Mouse (Mus musculus) liver, embryonic 14.5 days (tissue): Measurements from ENCODE around the gene Rsph10b. TPM values are rescaled to one million over a fixed set of nuclear protein-coding genes. Genes with fewer than 3 reads are reported as not detected.
"Not testable (repeated sequence)": the region's sequence is repeated elsewhere in the genome, so short reads cannot be mapped to it uniquely, and the experiment has no call there.

ENCODE experiments used
- ATAC-seq: fragments of 200-750 bp; cut with Nextera tagmentation; 2 replicates; pipeline ENCODE4 v1.8.0; 2017; ENCODE audit warnings: moderate number of reproducible peaks, mild to moderate bottlenecking, moderate library complexity; ENCODE audit not compliant: insufficient read depth
- DNase-seq, 3 experiments: peaks; one replicate each; pipeline ENCODE4 v3.0.0-alpha.2; 2012 to 2013; ENCODE audit warnings: low read depth in 3 of 3, low spot score in 3 of 3
- H3K27ac ChIP-seq: fragments of 300-500 bp; sonication (generic); 2 replicates; pipeline ENCODE4 v1.5.1; 2014; ENCODE audit warnings: moderate library complexity, mild to moderate bottlenecking, control low read depth, inconsistent platforms
- H3K27me3 ChIP-seq: fragments of 300-500 bp; sonication (generic); 2 replicates; pipeline ENCODE4 v1.6.1; 2014; ENCODE audit warnings: mild to moderate bottlenecking, low read length, moderate library complexity; ENCODE audit not compliant: control insufficient read depth, insufficient read depth
- H3K36me3 ChIP-seq: fragments of 300-500 bp; sonication (generic); replicated peaks from 2 replicates; pipeline ENCODE4 v1.6.1; 2014; ENCODE audit warnings: low read depth; ENCODE audit not compliant: control insufficient read depth, insufficient read depth
- H3K4me1 ChIP-seq, 2 experiments: fragments of 200-500 bp in 1 of 2; fragments of 300-500 bp in 1 of 2; sonication (generic) in 1 of 2; replicated peaks; 2 replicates each; pipeline ENCODE4 v1.6.1; 2012 to 2014; ENCODE audit warnings: antibody characterized with exemption in 1 of 2, inconsistent platforms in 1 of 2, low read length in 1 of 2; ENCODE audit not compliant: control insufficient read depth in 2 of 2, insufficient read depth in 2 of 2
- H3K4me2 ChIP-seq: fragments of 300-500 bp; sonication (generic); 2 replicates; pipeline ENCODE4 v1.6.1; 2014; ENCODE audit warnings: low read depth, mild to moderate bottlenecking, control low read depth, moderate library complexity
- H3K4me3 ChIP-seq, 2 experiments: fragments of 200-500 bp in 1 of 2; fragments of 300-500 bp in 1 of 2; sonication (generic) in 1 of 2; 2 replicates each; pipeline ENCODE4 v1.5.1; 2012 to 2014; ENCODE audit warnings: low read depth in 2 of 2, low read length in 2 of 2, mild to moderate bottlenecking in 2 of 2, control low read depth in 1 of 2, inconsistent platforms in 1 of 2, moderate library complexity in 1 of 2; ENCODE audit not compliant: insufficient read depth in 1 of 2
- H3K9ac ChIP-seq: fragments of 300-500 bp; sonication (generic); replicated peaks from 2 replicates; pipeline ENCODE4 v1.6.1; 2014; ENCODE audit warnings: mild to moderate bottlenecking, control low read depth, moderate library complexity
- H3K9me3 ChIP-seq: fragments of 300-500 bp; sonication (generic); 2 replicates; pipeline ENCODE4 v1.6.1; 2016; ENCODE audit warnings: low read length, mixed read lengths; ENCODE audit not compliant: control insufficient read depth
- CTCF ChIP-seq: IDR thresholded peaks from 2 replicates; pipeline ENCODE4 v1.5.1; 2016; ENCODE audit warnings: antibody characterized with exemption, low read depth, control low read depth
- EP300 ChIP-seq: IDR thresholded peaks from 2 replicates; pipeline ENCODE4 v1.6.1; 2016; ENCODE audit warnings: antibody characterized with exemption, low read depth
- WGBS: fragments of 180-500 bp; shearing (Covaris S2); extraction: QIAGEN DNeasy Blood & Tissue Kit; methylation state at CpG from one replicate; pipeline ENCODE4 v1.1.7; 2014; ENCODE audit not compliant: insufficient replicate concordance; 5-methylcytosine and 5-hydroxymethylcytosine counted together
- polyA plus RNA-seq, 2 experiments: library from polyadenylated mRNA; depleted of rRNA in 1 of 2; stranded (reverse) in 1 of 2; unstranded in 1 of 2; fragments of >200 nt; fragmentation: Nextera tagmentation in 1 of 2; extraction: Ambion mirVana in 1 of 2; gene quantifications; 2 replicates each; pipeline versions ENCODE4 v1.2.1 to v1.2.3; 2012 to 2014

The Rsph10b gene
- polyA plus RNA-seq, 2 experiments, result 0.44 to 0.66 TPM

DNA sequence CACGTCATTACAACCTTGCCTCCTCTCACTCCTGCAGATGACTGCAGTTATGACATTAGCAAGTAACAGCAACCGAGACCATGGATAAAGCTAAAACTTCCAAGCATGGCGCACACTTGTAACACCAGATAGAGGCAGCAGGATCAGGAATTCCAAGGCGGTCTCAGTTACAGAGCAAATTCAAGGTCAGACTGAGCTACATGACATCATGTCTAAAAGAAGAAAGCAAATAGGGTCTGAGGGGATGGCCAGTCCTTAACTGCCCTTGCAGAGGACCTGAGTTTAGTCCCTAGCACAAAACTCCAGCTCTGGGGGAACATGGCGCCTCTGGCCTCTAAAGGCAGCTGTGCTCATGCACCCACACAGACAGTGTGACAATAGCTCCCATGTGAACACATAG is 61.0 kb downstream of the Rsph10b start:
- no peak overlapping the region for H3K9ac ChIP-seq
- WGBS, result 85% methylated on average over 5 of the region's 5 CpGs
- no peaks in the 10 kb centered on the region for H3K27me3 ChIP-seq
- no peak overlapping the region for H3K4me2 ChIP-seq
- no peaks in the 10 kb centered on the region for H3K4me1 ChIP-seq
- H3K36me3 ChIP-seq, result peaks cover 39% of the 10 kb centered on the region
- H3K9me3 ChIP-seq, result no peaks in the 10 kb centered on the region
- no peak overlapping the region for H3K4me3 ChIP-seq
- TF ChIP-seq CTCF, result no peak
- no peak for TF ChIP-seq EP300
- ATAC-seq, result no peak
- no peak overlapping the region for H3K27ac ChIP-seq
- no peak for DNase-seq

DNA sequence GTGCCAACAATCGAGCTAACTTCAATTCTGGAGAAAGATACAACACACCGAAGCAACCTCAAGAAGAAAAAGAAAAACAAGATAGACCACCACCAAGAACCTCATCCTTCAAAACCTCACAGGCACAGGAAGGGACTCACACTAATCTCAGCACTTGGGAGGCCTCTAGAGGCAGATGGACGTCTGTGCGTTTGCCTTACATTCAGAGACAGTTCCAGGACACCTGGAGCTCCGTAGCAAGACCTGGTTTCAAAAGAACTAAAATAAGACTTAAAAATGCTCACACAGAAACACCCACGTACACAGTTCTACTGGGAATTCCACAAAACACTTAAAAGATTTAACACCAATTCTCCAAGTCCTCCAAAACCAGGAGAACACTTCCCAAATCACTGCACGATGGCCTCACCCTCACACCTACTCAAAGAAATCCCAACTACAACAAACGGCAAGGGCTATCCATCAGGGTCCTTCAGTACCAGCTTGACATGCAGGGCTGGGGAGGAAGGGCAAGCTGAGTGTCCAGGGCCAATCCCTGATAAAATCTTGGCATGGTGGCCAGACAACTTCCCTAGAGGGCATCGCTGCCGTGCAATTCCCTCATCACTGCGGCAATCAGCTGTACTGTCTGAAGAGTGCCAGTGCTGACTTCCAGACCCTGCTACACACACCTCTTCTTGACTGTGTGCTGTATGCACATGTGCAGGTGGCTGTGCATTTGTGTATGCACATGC is 62.0 kb downstream of the Rsph10b start:
- TF ChIP-seq CTCF (peak; percentile 28), EP300 (no peak)
- WGBS, result 68% methylated on average over 11 of the region's 11 CpGs
- H3K4me2 ChIP-seq, result no peak overlapping the region
- no peak for DNase-seq
- no peak for ATAC-seq
- H3K4me1 ChIP-seq, result no peaks in the 10 kb centered on the region
- no peak overlapping the region for H3K9ac ChIP-seq
- H3K4me3 ChIP-seq, result no peak overlapping the region
- no peak overlapping the region for H3K27ac ChIP-seq
- H3K27me3 ChIP-seq, result no peaks in the 10 kb centered on the region
- no peaks in the 10 kb centered on the region for H3K9me3 ChIP-seq
- H3K36me3 ChIP-seq, result peaks cover 41% of the 10 kb centered on the region

DNA sequence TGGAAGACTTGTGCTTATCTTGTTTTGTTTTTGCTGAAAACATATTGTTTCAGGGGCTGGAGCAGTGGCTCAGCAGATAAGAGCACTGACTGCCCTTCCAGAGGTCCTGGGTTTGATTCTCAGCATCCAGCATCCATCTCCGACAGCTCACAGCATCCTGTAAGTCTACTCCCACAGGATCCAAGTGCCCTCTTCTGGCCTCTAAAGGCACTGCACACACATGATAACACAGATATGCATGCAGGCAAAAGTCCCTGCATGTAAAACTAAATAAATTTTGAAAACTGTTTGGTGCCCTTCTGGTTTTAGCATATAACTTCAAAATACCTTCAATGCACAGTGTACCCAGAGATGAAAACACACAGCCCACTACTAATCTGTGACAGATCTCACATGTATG is 66.6 kb downstream of the Rsph10b start:
- Histone ChIP-seq H3K4me1 (no peaks in the 10 kb centered on the region), H3K9me3 (no peaks in the 10 kb centered on the region), H3K9ac (no peak overlapping the region), H3K36me3 (peaks cover 39% of the 10 kb centered on the region), H3K27ac (no peak overlapping the region), H3K4me3 (no peak overlapping the region), H3K27me3 (no peaks in the 10 kb centered on the region), H3K4me2 (no peak overlapping the region)
- no peak for TF ChIP-seq EP300
- TF ChIP-seq CTCF, result peak; percentile 77
- DNase-seq (no peak), ATAC-seq (no peak)
- 91% methylated on average over 1 of the region's 1 CpGs for WGBS

DNA sequence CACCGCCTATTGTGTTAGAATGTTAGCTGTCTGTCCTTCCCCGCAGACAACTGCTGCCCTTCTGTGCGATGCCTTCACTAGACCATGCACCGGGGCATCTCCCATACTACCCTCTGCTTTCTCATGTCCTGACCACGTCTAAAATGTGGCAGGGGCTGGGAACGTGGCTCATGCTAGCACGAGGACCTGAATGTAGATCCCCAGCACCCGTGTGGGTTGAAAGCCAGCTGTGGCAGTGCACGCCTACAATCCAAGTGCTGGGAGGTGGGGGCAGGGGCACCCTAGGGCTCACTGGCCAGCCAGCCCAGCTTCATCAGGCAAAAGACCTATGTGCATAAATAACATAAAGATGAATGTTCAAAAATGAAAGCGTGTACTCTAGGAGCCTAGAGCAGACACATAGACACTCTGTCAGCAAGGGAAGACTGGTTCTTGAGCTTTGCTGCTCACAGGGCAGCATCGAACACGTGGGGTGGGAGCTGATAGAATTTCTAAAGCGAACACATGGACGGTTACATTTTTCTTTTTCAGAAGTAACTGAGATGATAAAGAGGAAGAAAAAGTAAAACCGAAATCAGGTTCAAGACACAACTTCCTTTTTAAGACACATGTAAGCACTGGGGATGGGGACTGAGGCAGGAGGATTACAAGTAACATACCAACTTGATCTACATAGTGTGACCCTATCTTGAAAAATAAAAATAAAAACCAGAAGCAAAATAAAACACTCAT is 69.8 kb downstream of the Rsph10b start:
- no peaks in the 10 kb centered on the region for H3K4me1 ChIP-seq
- ATAC-seq (no peak), DNase-seq (no peak)
- no peak overlapping the region for H3K9ac ChIP-seq
- 76% methylated on average over 15 of the region's 15 CpGs for WGBS
- TF ChIP-seq EP300 (no peak), CTCF (no peak)
- H3K36me3 ChIP-seq, result peaks cover 38% of the 10 kb centered on the region
- no peaks in the 10 kb centered on the region for H3K9me3 ChIP-seq
- no peaks in the 10 kb centered on the region for H3K27me3 ChIP-seq
- H3K4me2 ChIP-seq, result no peak overlapping the region
- no peak overlapping the region for H3K27ac ChIP-seq
- H3K4me3 ChIP-seq, result no peak overlapping the region

DNA sequence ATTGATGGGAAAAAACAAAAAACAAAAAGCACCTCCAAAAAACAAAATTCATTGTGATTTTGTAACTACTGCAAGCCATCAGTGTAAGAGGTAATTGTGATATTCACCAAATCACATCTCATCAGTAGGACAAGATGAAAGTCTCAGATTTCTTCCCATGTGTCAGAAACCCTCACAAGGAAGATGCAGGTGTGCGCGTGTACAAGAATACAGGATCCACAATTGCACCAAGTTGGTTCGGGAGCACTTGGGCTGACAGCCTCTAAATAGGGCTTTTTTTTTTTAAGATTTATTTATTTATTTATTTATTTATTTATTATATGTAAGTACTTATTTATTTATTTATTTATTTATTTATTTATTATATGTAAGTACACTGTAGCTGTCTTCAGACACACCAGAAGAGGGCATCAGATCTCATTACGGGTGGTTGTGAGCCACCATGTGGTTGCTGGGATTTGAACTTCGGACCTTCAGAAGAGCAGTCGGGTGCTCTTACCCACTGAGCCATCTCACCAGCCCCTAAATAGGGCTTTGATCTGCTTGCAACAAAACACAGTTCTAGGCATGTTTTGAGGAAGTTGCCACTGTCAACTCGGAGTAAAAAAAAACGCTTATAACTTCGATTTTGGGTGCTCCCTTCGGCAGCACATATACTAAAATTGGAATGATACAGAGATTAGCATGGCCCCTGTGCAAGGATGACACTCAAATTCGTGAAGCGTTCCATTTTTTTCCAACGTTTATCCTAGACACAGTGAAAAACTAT is 80.7 kb downstream of the Rsph10b start:
- Histone ChIP-seq H3K27ac (peak overlapping the region; percentile 84; the same call in 1 of the 2 replicates), H3K4me3 (peak overlapping the region; percentile 50 to 99), H3K4me2 (peak overlapping the region; percentile 78), H3K9ac (peak overlapping the region; percentile 97), H3K4me1 (peaks cover 9 to 14% of the 10 kb centered on the region in 2 experiments), H3K36me3 (peaks cover 24% of the 10 kb centered on the region)
- not testable (repeated sequence) for DNase-seq, H3K27me3 ChIP-seq, ATAC-seq, H3K9me3 ChIP-seq
- WGBS, result 36% methylated on average over 12 of the region's 13 CpGs
